Mouse (Mus musculus): ENCODE results near the gene Eps15l1.

DNA sequence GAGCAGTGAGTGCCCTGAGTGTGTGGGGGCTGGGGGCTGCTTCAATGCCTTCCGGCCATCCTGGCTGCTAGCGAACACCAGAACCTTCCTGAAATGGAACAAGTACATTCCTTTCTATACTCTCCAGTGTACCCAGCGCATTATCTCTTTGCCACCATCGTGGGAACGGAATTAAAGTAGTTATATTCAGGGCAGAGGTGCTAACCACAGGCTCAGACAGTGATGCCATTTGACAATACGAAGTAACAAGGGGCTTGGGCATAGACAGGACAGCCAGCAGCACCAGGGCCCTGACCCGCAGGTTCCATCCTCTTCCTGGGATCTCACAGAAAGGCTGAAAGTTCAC is 67.6 kb downstream of the Eps15l1 start:
- TF ChIP-seq EP300 (IDR thresholded peaks at IDR 0.05; ENCODE audit: low read depth in 1 of 2, low read length in 2 of 2) (no peak), E2F4 (IDR thresholded peaks at IDR 0.05; ENCODE audit: borderline replicate concordance, low read depth, low read length) (no peak), ZC3H11A (IDR thresholded peaks at IDR 0.05; ENCODE audit: low read depth, low read length) (no peak), MEF2A (IDR thresholded peaks at IDR 0.05; ENCODE audit: extremely low read depth, insufficient replicate concordance, low read depth, low read length, poor library complexity, severe bottlenecking) (no peak), CTCF (IDR thresholded peaks at IDR 0.05 in 2 of 3, conservative IDR thresholded peaks at IDR 0.05 in 1 of 3; ENCODE audit: control insufficient read depth in 1 of 3, insufficient read depth in 1 of 3, low read depth in 2 of 3, low read length in 3 of 3, poor library complexity in 1 of 3, severe bottlenecking in 1 of 3) (no peak), POLR2A (IDR thresholded peaks at IDR 0.05; ENCODE audit: control insufficient read depth in 1 of 2, insufficient read depth in 1 of 2, low read depth in 1 of 2, low read length in 2 of 2, poor library complexity in 1 of 2) (no peak), MAZ (IDR thresholded peaks at IDR 0.05; ENCODE audit: low read depth, low read length) (no peak), ZNF384 (IDR thresholded peaks at IDR 0.05; ENCODE audit: low read depth, low read length) (no peak), GATA1 (IDR thresholded peaks at IDR 0.05; ENCODE audit: low read depth, low read length) (no peak), CHD2 (IDR thresholded peaks at IDR 0.05; ENCODE audit: low read length) (no peak), MAFK (IDR thresholded peaks at IDR 0.05; ENCODE audit: borderline replicate concordance, low read depth, low read length) (no peak)
